Mouse (Mus musculus): ENCODE measurements around the gene Tubgcp2. TPM values are rescaled to one million over a fixed set of nuclear protein-coding genes. Genes with fewer than 3 reads are reported as not detected.

Tubgcp2 gene
- 10 to 100 TPM; 34.5 to 36.1 TPM for total RNA-seq (2021)
- long read RNA-seq, experiment 1, transcript Tubgcp2-207 (18 exons, 3,060 nt): major isoform, 19 of 59 reads
- long read RNA-seq, experiment 1, partial matches to known transcripts: 24 of 59 reads
- long read RNA-seq, experiment 1, other reads (novel, unspliced or antisense): 12 of 59 reads
- long read RNA-seq, experiment 2, transcript Tubgcp2-207 (18 exons, 3,060 nt): major isoform, 18 of 33 reads
- long read RNA-seq, experiment 2, partial matches to known transcripts: 8 of 33 reads
- long read RNA-seq, experiment 2, other reads (novel, unspliced or antisense): 4 of 33 reads

DNA sequence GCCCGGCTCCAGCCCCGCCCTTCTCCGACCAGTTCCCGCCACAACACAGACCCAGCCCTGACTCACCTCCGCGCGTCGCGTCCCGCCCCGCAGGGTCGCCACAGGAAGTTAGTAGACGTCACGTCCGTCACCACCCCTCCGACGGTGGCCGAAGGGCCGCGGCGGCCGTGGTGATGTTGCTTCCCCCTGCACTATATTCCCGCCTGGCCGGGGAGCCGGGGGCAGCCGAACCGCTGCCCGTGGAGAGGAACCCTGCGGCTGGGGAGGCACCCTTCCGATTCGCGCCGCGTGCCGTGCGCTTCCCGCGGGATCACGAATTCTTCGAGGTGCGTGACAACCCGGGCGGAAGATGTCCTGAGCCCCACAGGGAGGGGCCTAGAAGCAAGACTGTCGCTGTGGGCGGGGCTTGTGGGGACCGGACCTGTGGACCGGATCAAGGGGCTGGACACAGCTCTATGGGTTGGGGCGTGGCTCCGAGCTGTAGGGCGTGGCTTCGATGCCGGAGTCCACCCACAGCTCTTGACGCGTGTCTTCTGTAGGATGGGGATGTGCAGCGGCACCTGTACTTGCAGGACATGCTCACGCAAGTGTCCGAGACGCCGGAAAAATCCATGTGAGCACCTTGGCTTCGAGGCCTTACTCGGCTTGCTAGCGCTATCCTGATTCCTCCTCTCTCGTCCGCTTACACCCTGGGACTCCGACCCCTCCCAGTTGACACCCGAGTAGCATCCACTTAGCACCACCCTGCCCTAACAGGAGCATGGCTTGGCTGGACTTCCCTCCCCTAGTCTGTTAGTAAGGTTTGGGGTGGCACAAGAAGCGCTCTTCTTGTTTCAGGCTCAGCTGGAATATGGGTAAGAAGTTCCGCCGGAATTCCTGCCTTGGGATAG lies at the start of gene Tubgcp2, which contains the start of gene Zfp511:
Tubgcp2 (minus strand) TSS at position 389 of the 890 bp plus-strand sequence.
Zfp511 (plus strand) TSS at position 111 of the 890 bp plus-strand sequence.
- peak; percentile 92 to 95 for DNase-seq (ENCODE audit: low spot score in 2 of 2)

DNA sequence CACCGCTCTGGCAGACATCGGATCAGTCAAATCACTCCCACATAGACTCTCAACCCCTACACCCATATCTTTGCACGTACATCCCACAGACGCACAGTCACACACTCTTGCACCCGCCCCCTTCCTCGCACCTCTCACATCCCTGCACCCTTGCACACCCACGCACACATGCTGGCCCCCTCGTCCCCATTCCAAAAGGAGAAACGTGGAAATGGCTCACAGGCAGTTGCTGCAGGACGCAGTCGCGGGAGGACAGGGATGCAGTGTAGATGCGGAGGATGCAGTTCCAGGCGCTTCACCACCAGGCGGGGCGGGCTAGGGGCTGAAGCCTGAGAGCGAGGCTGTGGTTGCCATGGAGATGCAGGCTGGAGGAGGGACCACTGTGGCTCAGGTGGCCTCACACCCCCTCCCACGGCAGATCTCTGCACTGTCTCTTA lies 45.8 kb upstream of the Tubgcp2 start, which contains the start of gene Caly:
Caly (minus strand) TSS at position 307 of the 437 bp plus-strand sequence.
- DNase-seq (ENCODE audit: low spot score in 2 of 2): peak; percentile 90 to 93

DNA sequence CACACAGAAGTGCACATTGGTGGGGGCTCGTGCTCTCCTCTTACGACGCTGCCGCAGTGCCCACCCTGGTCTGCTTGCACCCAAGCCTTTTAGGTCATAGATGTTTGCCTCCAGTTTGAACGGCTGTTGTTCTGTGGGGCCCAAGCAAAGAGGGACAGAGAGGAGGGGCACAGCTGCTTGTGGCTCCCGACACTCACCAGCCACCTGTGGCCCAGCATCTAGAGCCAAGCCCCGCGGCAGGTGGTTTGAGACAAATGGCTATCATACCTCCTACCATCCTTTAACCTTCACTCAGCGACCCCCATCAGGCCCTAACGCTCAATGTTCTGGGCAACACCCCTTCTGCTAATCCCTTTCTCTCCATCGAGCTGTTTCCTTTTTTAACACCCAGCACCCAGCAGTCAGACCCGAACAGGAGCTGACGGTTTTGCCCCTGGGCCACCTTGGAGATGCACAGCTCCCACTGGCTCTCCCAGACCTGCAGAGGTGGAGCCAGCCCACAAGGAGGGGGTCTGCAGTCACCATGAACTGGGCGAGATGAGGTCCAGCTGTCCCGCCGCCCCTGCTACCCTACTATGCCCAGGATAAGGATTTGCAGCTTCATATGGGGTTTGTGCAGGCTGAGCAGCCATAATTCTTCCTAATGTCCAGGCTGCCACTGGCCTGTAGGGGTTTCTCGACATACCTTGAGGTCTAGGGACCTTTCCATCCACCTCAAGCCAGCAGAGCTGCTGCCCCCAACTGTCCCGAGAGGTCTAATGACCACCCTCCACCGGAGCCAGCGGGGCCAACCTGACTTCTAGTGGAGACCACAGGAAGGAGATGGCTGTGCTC lies 45.2 kb upstream of the Tubgcp2 start:
- DNase-seq (ENCODE audit: low spot score in 2 of 2): peak; percentile 40 to 61

DNA sequence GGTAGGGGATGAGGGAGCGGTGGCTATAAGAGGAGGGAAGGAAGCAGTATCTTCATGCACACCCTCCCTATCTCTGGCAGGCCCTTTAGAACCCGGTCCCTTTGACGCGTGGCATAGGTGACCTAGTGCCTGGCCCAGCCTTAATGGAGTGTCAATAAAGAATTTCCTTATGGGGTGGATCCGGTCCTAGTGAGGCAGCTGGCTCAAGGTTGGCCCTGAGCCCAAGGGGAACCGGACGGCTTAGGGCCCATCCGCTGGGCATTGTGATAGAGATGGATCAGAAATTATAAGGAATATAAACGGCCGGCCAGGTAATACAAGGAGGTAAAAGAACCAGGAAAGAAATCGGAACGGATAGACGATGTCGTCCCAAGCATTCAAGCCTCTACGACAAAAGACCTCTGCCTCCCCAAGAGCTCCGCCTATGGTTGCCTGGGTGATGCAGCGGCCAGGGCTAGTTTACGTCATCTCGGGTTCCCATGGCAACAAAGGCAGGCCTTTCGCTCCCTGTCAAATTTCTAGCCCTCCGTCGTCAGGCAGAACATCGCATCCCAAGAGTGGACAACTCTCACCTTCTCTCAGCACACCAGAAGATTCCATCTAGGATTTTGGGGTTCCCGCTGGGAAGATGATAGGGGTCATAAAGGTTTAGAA lies 44.2 kb upstream of the Tubgcp2 start:
- peak; percentile 93 to 95 for DNase-seq (ENCODE audit: low spot score in 2 of 2)

DNA sequence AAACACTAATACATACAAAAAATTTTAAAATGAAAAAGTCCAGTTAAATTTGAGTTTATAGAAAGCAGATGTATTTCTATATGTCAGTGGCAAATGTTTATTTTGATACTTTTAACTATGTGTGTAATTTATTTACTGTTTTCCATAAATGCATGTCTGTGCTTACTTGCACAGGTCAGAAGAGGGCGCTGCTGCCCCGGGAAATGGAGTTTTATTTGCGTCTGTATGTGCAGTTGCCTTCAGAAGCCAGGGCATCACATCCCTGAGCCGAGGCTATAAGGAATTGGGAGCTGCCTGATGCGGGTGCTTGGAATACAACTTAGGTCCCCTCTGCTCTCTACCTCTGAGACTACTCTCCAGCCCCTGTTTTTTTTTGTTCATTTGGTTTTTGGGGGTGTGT lies 42.2 kb upstream of the Tubgcp2 start:
- DNase-seq (ENCODE audit: low spot score in 2 of 2): peak; percentile 79 to 83

DNA sequence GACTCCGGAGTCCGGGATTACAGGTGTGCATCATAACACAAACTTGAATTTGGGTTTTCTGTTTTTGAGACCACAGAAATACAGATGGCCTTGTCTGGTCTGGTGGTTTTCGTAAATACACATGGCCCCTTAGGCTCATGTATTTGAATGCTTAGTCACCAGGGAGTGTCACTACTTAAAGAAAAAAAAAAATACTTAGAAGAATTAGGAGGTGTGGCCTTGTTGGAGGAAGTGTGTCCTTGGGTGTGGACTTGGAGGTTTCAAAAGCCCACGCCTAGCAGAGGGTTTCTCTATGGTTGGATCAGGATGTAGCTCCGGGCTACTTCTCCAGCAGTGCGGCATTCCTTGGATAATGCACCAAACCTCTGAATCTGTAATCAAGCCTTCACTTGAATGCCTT lies 41.2 kb upstream of the Tubgcp2 start:
- DNase-seq (ENCODE audit: low spot score in 2 of 2): no peak

DNA sequence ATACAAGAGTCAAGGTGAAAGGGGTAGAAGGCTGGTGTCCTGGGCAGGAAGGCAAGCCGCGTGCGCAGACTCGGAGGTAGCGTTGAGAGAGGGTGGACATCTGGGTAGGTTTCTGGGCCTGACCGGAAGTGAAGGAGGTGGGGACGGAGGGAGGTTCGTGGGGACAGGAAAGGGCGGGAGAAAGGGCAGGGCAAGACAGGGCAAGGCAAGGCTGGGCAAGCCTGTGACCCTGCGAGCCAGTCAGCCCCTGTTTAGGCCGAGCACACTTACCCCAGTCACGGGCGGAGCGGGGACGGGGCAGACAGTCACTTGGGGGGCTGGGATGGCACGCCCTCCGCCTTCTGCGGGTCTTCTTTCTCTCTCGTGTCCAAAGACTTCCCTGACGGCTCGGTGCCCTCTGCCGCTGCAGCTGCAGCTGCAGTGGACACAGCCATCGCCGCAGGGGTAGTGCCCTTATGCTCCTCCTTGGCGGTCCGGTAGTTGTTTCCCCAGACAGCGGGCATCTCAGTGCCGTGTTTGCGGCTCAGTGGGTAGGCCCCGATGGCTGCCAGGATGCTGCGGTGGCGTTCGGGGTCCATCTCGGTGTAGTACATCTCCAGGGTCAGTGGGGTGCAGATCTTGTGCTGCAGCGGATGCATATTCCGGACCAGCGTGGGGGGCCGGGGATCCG lies 33.7 kb upstream of the Tubgcp2 start:
- no peak for DNase-seq (ENCODE audit: low spot score in 2 of 2)

DNA sequence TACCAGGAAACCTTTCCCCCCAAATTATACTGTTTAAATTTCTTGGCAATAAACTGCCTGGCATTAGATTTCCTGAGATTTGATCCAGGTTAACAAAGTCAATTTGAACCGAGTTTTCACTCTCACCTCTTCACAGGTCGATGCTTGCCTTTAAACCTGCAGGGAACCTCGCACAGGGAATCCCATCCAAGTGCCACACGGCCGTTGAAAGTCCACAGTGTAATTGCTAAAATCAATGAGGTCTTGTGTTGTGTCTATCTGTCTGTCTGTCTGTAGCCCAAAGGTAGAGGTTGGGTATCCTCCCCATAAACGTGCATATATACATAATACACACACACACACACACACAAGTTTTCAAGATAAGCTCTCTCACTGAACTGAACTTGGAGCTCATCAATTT lies 30.9 kb upstream of the Tubgcp2 start:
- no peak for DNase-seq (ENCODE audit: low spot score in 2 of 2)

DNA sequence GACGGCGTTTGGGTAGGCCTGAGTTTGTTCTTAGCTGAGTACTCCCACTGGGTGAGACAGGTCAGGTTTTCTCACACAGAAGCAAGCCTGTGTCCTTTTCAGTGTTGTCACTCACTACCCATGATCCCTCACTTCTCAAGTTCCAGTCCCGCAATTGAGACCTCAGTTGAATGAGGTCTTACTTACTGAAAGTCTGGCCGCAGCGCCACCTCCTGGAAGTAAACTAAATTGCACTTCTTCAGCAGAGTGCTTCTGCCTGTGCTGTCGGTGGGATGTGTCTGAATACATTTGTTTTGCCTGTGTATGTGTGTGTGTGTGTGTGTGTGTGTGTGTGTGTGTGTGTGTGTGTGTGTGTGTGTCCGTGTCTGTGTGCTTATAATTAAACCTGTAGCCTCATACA lies 26.6 kb upstream of the Tubgcp2 start:
- DNase-seq (ENCODE audit: low spot score in 2 of 2): peak; percentile 77 to 85

DNA sequence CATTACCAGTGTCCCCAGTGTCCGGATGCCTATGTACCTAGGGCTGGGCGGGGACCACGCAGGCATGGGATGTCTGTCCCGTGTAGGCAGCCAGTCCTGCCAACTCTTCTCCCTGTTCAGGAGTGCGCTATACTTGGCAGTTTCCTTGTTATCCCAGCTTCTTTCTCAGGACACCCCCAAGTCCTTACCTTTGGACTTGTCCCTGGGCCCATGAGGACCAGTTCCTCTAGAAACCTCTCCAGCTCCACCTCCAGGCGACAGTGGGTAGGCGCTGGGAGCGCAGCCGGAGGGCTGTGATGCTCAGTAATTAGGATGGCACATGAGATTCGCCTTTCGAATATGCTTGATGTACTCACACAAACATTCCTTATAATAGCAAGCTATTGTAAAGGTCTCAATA lies 25.8 kb upstream of the Tubgcp2 start:
- DNase-seq (ENCODE audit: low spot score in 2 of 2): peak in 1 of 2 experiments; percentile 29

DNA sequence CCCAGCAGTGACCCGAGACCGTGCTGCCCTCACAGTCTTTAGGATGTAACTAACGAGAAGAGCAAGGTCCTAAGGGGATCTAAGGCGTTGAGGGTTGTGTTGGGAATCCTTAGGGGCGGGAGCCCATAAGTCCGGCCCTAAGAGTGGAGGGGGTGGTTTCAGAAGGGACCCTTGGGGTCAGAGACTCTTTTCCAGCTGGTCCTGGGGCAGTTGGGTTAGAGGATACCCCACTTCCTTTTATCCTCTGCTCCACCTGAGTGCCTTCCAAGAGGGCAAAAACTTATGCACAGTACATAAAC lies 25.3 kb upstream of the Tubgcp2 start:
- DNase-seq (ENCODE audit: low spot score in 2 of 2): no peak

DNA sequence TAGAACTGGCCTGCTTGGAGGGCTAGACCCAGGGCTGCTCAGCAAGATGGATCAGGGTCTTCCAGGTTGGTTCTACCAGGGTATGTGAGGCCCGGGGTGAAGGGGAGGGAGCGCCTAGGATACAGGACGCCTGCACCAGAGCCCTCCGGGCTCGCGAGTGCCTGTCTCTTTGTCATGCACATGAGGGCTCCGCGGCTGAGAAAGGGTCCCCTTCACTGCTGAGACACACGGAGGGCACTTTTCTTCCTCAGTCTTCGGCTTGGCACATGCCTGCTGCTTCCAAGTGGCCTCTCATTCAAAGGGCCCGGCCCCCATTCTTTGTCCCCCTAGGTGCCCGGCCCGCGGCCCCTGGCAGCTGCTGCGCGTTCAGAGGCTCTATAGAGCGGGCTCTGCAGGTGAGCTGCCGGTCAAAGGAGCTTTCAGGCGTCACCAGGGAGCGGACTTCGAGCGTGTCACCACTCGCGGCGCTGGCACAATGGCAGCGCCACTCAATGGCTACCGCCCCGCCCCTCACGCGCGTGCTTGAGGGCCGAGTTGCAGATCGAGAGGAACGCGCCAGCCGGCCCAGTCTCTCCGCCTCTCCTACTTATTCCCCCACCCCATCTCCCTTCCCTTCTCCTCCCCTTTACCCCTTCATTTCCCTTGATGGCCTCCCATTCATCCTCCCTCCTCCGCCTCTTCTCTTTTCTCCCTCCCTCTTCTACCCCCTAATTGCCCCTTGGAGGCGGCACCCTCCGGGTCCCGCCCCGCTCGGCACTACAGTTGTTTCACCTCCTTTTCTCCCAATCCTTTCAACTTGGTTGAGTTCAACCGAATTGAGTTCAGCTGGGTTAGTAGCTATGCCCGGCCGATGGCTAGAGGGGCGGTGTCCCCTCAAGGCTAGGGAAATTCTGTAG lies 24.7 kb upstream of the Tubgcp2 start:
- no peak for DNase-seq (ENCODE audit: low spot score in 2 of 2)

DNA sequence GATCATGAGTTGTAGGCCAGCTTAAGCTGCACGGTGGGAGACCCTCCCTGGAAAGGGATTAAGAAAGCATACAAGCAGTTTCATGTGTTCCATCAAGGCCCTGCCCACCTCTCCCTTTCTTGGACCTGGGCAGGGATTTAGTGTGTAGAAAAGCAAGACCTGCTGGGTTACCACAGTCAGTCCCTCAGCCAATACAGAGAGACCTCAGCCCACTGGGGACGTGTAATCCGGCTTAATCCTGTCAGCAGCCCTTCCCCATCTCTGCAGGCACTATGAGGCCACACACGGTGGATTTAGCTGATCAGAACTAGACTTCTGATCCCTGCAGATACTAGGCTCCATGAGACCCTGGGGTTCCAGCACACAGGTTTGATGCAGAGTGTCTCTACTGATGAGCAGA lies 23.1 kb upstream of the Tubgcp2 start:
- no peak for DNase-seq (ENCODE audit: low spot score in 2 of 2)

DNA sequence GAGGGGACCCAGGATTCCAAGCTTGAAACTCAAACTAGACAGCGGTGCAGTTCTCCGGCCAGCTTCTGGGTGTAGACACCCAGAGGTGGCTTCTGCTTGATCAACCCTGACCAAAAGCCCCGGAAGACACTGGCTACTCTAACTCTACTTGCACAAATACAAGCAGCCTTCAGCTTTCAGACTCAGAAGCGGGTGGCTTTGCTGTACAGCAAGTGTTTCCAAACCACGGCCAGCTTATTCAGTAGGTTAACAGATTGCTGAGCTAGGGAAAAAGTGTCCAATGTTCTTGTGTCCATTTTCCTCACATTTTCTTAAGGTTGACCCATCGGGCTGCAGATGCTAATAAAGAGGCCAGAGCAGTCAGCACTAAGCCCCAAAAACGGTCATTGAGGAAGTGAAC lies 22.1 kb upstream of the Tubgcp2 start:
- DNase-seq (ENCODE audit: low spot score in 2 of 2): no peak

DNA sequence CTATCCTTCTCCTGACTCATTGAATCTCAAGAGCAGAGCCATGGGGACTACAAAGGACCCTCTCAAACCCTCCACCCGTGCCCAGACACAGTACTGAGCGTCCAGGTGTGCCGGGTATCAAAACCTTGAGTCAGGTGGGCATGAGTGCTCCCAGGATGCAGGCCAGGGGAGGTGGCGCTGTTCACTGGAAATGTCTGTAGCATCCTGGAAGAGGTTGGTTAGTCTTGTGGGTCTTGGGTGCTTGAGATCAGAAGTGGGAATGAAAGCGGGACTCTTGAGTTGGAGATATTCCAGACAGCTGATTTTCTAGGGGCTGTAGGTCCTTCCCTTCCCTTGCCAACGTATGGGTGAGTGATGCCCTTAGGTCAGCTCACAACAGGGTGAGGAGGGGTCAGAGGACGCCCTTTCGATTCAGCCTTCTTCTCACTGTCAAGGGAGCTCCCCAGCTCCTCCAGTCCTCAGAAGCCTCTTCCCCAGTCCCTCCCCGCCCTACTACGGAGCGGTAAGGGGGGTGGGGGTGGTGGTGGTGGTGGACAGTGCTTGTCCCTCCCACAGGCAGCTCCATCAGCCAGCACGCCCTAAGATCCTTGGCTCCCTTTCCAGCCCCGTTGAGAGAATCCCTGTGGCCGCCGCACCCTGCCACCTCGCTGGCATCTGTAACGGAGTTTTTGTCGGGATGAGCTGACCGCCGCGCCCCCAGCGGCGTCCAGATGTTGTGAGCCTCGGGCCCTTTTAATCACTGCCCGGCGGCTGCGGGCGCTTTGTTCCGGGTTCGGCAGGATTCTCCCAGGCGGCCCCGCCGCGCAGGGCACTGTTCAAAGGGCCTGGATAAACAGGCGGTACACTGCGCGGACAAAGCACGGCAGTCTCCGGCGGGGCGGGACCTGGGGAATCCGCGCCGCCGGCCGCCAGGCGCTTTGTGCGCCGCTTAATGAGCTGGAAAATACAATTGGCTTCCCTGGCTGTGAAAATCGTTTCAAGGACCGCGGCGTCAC lies 21.2 kb upstream of the Tubgcp2 start:
- DNase-seq (ENCODE audit: low spot score in 2 of 2): no peak

DNA sequence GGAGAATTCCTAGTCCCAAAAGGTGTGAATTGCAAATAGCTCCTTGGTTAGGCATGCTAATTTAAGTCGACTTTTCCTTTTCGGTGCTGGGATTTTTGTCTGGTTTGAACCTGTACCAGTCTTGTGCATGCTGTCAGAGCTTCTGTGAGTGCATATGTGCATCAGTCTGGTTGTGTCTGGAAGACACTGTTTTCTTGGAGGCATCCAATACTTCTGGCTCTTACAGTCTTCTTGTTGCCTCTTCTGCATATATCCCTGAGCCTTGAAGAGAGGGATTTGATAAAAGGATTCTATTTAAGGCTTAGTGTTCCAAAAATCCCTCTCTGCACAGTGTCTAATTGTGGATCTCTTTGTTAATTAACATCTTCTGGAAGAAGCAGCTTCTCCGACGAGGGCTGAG lies 17.7 kb upstream of the Tubgcp2 start:
- DNase-seq (ENCODE audit: low spot score in 2 of 2): no peak

DNA sequence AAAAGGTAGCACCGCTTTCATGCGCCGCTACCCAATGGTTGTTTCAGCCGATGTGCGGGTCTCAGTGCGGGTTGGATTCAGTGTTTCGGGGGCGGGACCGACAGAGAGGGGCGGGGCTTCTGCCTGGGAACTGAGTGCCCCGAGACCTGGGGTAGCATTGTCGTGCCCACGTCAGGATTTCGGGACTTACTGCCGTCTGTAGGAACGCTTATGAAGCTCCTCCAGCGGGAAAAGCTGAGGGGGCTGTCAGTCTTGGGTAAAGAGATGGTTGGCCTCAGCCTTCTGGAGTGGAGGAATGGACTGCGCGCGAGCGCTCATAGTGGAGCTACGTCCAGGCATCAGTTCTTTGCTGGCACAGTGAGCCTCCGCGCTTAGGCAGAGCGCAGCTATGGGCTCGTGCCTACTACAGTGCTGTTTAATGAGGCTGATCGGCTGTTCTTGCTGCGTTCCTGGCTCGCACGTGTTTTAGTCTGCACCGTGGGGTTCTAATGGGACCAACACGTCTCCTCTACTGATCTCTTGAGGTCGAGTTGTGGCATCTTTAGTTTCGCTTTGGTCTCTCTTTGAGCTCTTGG lies 12.7 kb upstream of the Tubgcp2 start:
- peak in 1 of 2 experiments; percentile 15 for DNase-seq (ENCODE audit: low spot score in 2 of 2)

Measured in left cerebral cortex, adult 18-20 months (tissue).